Mouse (Mus musculus) liver, embryonic 11.5 days (tissue): ENCODE results near the gene Pan3. TPM values are rescaled to one million over a fixed set of nuclear protein-coding genes. Genes with fewer than 3 reads are reported as not detected.

Source experiments
- ATAC-seq: fragments of 200-750 bp; cut with Nextera tagmentation; replicated peaks from 2 replicates; pipeline ENCODE4 v1.8.0; 2017; ENCODE audit warnings: moderate number of reproducible peaks, mild to moderate bottlenecking, moderate TSS enrichment, moderate library complexity; ENCODE audit not compliant: low FRiP score
- DNase-seq: peaks from one replicate; pipeline ENCODE4 v3.0.0-alpha.2; 2017; ENCODE audit warnings: low spot score
- H3K27ac ChIP-seq: fragments of 300-500 bp; sonication (generic); 2 replicates; pipeline ENCODE4 v1.5.1; 2014; ENCODE audit warnings: mild to moderate bottlenecking, low read depth, low read length, control low read depth
- H3K27me3 ChIP-seq: fragments of 300-500 bp; sonication (generic); replicated peaks from 2 replicates; pipeline ENCODE4 v1.6.1; 2014; ENCODE audit warnings: low read length, mixed read lengths; ENCODE audit not compliant: control insufficient read depth, insufficient read depth
- H3K36me3 ChIP-seq: fragments of 300-500 bp; sonication (generic); 2 replicates; pipeline ENCODE4 v1.6.1; 2014; ENCODE audit warnings: mild to moderate bottlenecking, low read length, moderate library complexity, mixed read lengths; ENCODE audit not compliant: control insufficient read depth, insufficient read depth
- H3K4me1 ChIP-seq: fragments of 300-500 bp; sonication (generic); replicated peaks from 2 replicates; pipeline ENCODE4 v1.6.1; 2014; ENCODE audit warnings: low read length, mixed read lengths; ENCODE audit not compliant: control insufficient read depth, insufficient read depth
- H3K4me2 ChIP-seq: fragments of 300-500 bp; sonication (generic); 2 replicates; pipeline ENCODE4 v1.6.1; 2014; ENCODE audit warnings: mild to moderate bottlenecking, control low read depth, moderate library complexity
- H3K4me3 ChIP-seq: fragments of 300-500 bp; sonication (generic); 2 replicates; pipeline ENCODE4 v1.5.1; 2014; ENCODE audit warnings: low read depth, low read length, control low read depth
- H3K9ac ChIP-seq: fragments of 300-500 bp; sonication (generic); 2 replicates; pipeline ENCODE4 v1.6.1; 2014; ENCODE audit warnings: low read depth, low read length, control low read depth
- H3K9me3 ChIP-seq: fragments of 300-500 bp; sonication (generic); 2 replicates; pipeline ENCODE4 v1.6.1; 2016; ENCODE audit warnings: low read length, inconsistent platforms, mixed read lengths; ENCODE audit not compliant: control insufficient read depth
- WGBS: fragments of 180-500 bp; shearing (Covaris S2); extraction: QIAGEN DNeasy Blood & Tissue Kit; methylation state at CpG from one replicate; pipeline ENCODE4 v1.1.7; 2014; 5-methylcytosine and 5-hydroxymethylcytosine counted together
- polyA plus RNA-seq: library from polyadenylated mRNA; unstranded; fragments of >200 nt; fragmentation: Nextera tagmentation; extraction: Ambion mirVana; gene quantifications from 2 replicates; pipeline ENCODE4 v1.2.1, GENCODE M21; 2014

Gene Pan3
- polyA plus RNA-seq, 1 experiment from 2014 or later: 73.8 TPM

- H3K36me3 ChIP-seq: peaks cover 13% of the 10 kb centered on the region; the same call in 1 of the 2 replicates
- no peaks in the 10 kb centered on the region for H3K9me3 ChIP-seq
- no peak overlapping the region for H3K4me2 ChIP-seq
- WGBS: 85% methylated on average over 4 of the region's 4 CpGs
- H3K9ac ChIP-seq: no peak overlapping the region
- no peak for ATAC-seq
- no peak overlapping the region for H3K27ac ChIP-seq
- no peaks in the 10 kb centered on the region for H3K27me3 ChIP-seq
- H3K4me1 ChIP-seq: no peaks in the 10 kb centered on the region
- no peak for DNase-seq
- no peak overlapping the region for H3K4me3 ChIP-seq
Measured at GRCm38 (mm10) chr5:147456491-147456890, 26.5 kb downstream of the Pan3 start.

- DNase-seq: no peak
Measured at GRCm38 (mm10) chr5:147459821-147460567, 30.0 kb downstream of the Pan3 start.

GRCm38 (mm10) chr5:147463251-147463650 is 33.3 kb downstream of the Pan3 start:
- H3K4me3 ChIP-seq: no peak overlapping the region
- H3K36me3 ChIP-seq: peaks cover 10% of the 10 kb centered on the region
- 88% methylated on average over 3 of the region's 3 CpGs for WGBS
- H3K9me3 ChIP-seq: no peaks in the 10 kb centered on the region
- no peak overlapping the region for H3K9ac ChIP-seq
- no peaks in the 10 kb centered on the region for H3K27me3 ChIP-seq
- H3K4me1 ChIP-seq: no peaks in the 10 kb centered on the region
- DNase-seq (no peak), ATAC-seq (no peak)
- H3K27ac ChIP-seq: no peak overlapping the region
- H3K4me2 ChIP-seq: no peak overlapping the region

More at GRCm38 (mm10) chr5:147459821-147460567, 30.0 kb downstream of the Pan3 start:
- Histone ChIP-seq H3K27ac (no peak overlapping the region), H3K4me2 (no peak overlapping the region), H3K4me3 (no peak overlapping the region), H3K36me3 (peaks cover 6% of the 10 kb centered on the region; the same call in 1 of the 2 replicates), H3K9ac (no peak overlapping the region), H3K27me3 (no peaks in the 10 kb centered on the region), H3K9me3 (no peaks in the 10 kb centered on the region), H3K4me1 (no peaks in the 10 kb centered on the region)
- WGBS: 76% methylated on average over 4 of the region's 4 CpGs
- ATAC-seq: no peak

GRCm38 (mm10) chr5:147466361-147466760 is 36.4 kb downstream of the Pan3 start:
- no peak for DNase-seq
- H3K4me3 ChIP-seq: no peak overlapping the region

GRCm38 (mm10) chr5:147471163-147471562 is 41.2 kb downstream of the Pan3 start:
- no peak overlapping the region for H3K27ac ChIP-seq
- DNase-seq: no peak
- peaks cover 11% of the 10 kb centered on the region for H3K36me3 ChIP-seq
- WGBS: 85% methylated on average over 5 of the region's 5 CpGs
- no peak for ATAC-seq
- H3K4me3 ChIP-seq: no peak overlapping the region
- H3K27me3 ChIP-seq: no peaks in the 10 kb centered on the region
- H3K9me3 ChIP-seq: no peaks in the 10 kb centered on the region
- H3K4me2 ChIP-seq: no peak overlapping the region
- H3K4me1 ChIP-seq: peaks cover 11% of the 10 kb centered on the region; the same call in 1 of the 2 replicates
- no peak overlapping the region for H3K9ac ChIP-seq

More at GRCm38 (mm10) chr5:147466361-147466760, 36.4 kb downstream of the Pan3 start:
- Histone ChIP-seq H3K27me3 (no peaks in the 10 kb centered on the region), H3K27ac (no peak overlapping the region), H3K4me1 (no peaks in the 10 kb centered on the region), H3K9me3 (no peaks in the 10 kb centered on the region), H3K4me2 (no peak overlapping the region), H3K9ac (no peak overlapping the region), H3K36me3 (peaks cover 11% of the 10 kb centered on the region)
- ATAC-seq: no peak

GRCm38 (mm10) chr5:147473071-147473470 is 43.1 kb downstream of the Pan3 start:
- H3K4me1 ChIP-seq: peaks cover 11% of the 10 kb centered on the region; the same call in 1 of the 2 replicates
- no peak for ATAC-seq
- WGBS: 85% methylated on average over 6 of the region's 6 CpGs
- H3K4me2 ChIP-seq: no peak overlapping the region
- H3K9ac ChIP-seq: no peak overlapping the region
- H3K36me3 ChIP-seq: 0 out of 2 replicates have a peak, but pooled peaks cover 2% of the 10 kb centered on the region
- DNase-seq: no peak
- H3K27me3 ChIP-seq: no peaks in the 10 kb centered on the region
- no peak overlapping the region for H3K27ac ChIP-seq
- H3K9me3 ChIP-seq: no peaks in the 10 kb centered on the region
- H3K4me3 ChIP-seq: no peak overlapping the region

GRCm38 (mm10) chr5:147473856-147474255 is 43.9 kb downstream of the Pan3 start:
- Histone ChIP-seq H3K27me3 (no peaks in the 10 kb centered on the region), H3K4me2 (no peak overlapping the region), H3K27ac (no peak overlapping the region), H3K36me3 (0 out of 2 replicates have a peak, but pooled peaks cover 2% of the 10 kb centered on the region), H3K9me3 (no peaks in the 10 kb centered on the region), H3K4me1 (peaks cover 11% of the 10 kb centered on the region; the same call in 1 of the 2 replicates), H3K9ac (no peak overlapping the region), H3K4me3 (no peak overlapping the region)
- WGBS: 91% methylated on average over 3 of the region's 3 CpGs
- DNase-seq (no peak), ATAC-seq (no peak)

GRCm38 (mm10) chr5:147476109-147476508 is 46.1 kb downstream of the Pan3 start:
- WGBS: 73% methylated on average over 5 of the region's 5 CpGs
- H3K4me1 ChIP-seq: peaks cover 11% of the 10 kb centered on the region; the same call in 1 of the 2 replicates
- ATAC-seq: no peak

GRCm38 (mm10) chr5:147477106-147477505 is 47.1 kb downstream of the Pan3 start:
- Histone ChIP-seq H3K4me3 (no peak overlapping the region), H3K4me2 (no peak overlapping the region), H3K9ac (no peak overlapping the region), H3K36me3 (no peaks in the 10 kb centered on the region), H3K4me1 (peaks cover 11% of the 10 kb centered on the region; the same call in 1 of the 2 replicates), H3K27me3 (no peaks in the 10 kb centered on the region), H3K9me3 (no peaks in the 10 kb centered on the region), H3K27ac (no peak overlapping the region)
- ATAC-seq: no peak
- 91% methylated on average over 9 of the region's 9 CpGs for WGBS
- no peak for DNase-seq

More at GRCm38 (mm10) chr5:147476109-147476508, 46.1 kb downstream of the Pan3 start:
- Histone ChIP-seq H3K9ac (no peak overlapping the region), H3K27me3 (no peaks in the 10 kb centered on the region), H3K27ac (no peak overlapping the region), H3K9me3 (no peaks in the 10 kb centered on the region), H3K36me3 (0 out of 2 replicates have a peak, but pooled peaks cover 2% of the 10 kb centered on the region), H3K4me2 (no peak overlapping the region), H3K4me3 (no peak overlapping the region)
- DNase-seq: no peak
